Mouse (Mus musculus): ENCODE measurements around the gene Piga.

GRCm38 (mm10) chrX:164439462-164439861 is 19.9 kb downstream of the Piga start:
- TF ChIP-seq POLR2A (IDR thresholded peaks at IDR 0.05; ENCODE audit: borderline replicate concordance, low read depth, low read length) = no peak
- no peak for TF ChIP-seq CTCF (IDR thresholded peaks at IDR 0.05; ENCODE audit: low read depth, low read length)
